Mouse (Mus musculus): ENCODE results near the gene Crtac1. TPM values are rescaled to one million over a fixed set of nuclear protein-coding genes. Genes with fewer than 3 reads are reported as not detected.

The Crtac1 gene
- polyA plus RNA-seq, 1 experiment from 2014 or later = 78.4 TPM

- no peaks in the 10 kb centered on the region for H3K36me3 ChIP-seq (ENCODE audit: control insufficient read depth, insufficient read depth, low read length)
- H3K4me2 ChIP-seq (ENCODE audit: low read depth, low read length) = no peak overlapping the region
- H3K9ac ChIP-seq (replicated peaks; ENCODE audit: low read depth, low read length) = no peak overlapping the region
- H3K9me3 ChIP-seq (ENCODE audit: control insufficient read depth, low read length) = no peaks in the 10 kb centered on the region
- peaks cover 17% of the 10 kb centered on the region for H3K4me1 ChIP-seq (ENCODE audit: control insufficient read depth, insufficient read depth, low read length)
- no peak for ATAC-seq (ENCODE audit: low read depth)
- WGBS = 47% methylated on average over 8 of the region's 8 CpGs
- no peak overlapping the region for H3K27ac ChIP-seq (ENCODE audit: low read depth, low read length)
- no peak overlapping the region for H3K4me3 ChIP-seq (ENCODE audit: low read depth, low read length)
- H3K27me3 ChIP-seq (ENCODE audit: control insufficient read depth, insufficient read depth, low read length) = no peaks in the 10 kb centered on the region
Measured at GRCm38 (mm10) chr19:42379798-42380197, 51.8 kb downstream of the Crtac1 start.

GRCm38 (mm10) chr19:42377206-42377605 is 54.4 kb downstream of the Crtac1 start:
- 82% methylated on average over 3 of the region's 3 CpGs for WGBS
- Histone ChIP-seq H3K9me3 (ENCODE audit: control insufficient read depth, low read length) (no peaks in the 10 kb centered on the region), H3K36me3 (ENCODE audit: control insufficient read depth, insufficient read depth, low read length) (no peaks in the 10 kb centered on the region), H3K27ac (ENCODE audit: low read depth, low read length) (no peak overlapping the region), H3K9ac (replicated peaks; ENCODE audit: low read depth, low read length) (no peak overlapping the region), H3K4me2 (ENCODE audit: low read depth, low read length) (no peak overlapping the region), H3K27me3 (ENCODE audit: control insufficient read depth, insufficient read depth, low read length) (no peaks in the 10 kb centered on the region), H3K4me3 (ENCODE audit: low read depth, low read length) (no peak overlapping the region), H3K4me1 (ENCODE audit: control insufficient read depth, insufficient read depth, low read length) (peaks cover 15% of the 10 kb centered on the region)
- no peak for ATAC-seq (ENCODE audit: low read depth)

- H3K27me3 ChIP-seq (ENCODE audit: control insufficient read depth, insufficient read depth, low read length) = no peaks in the 10 kb centered on the region
- WGBS = 92% methylated on average over 4 of the region's 4 CpGs
- no peak for ATAC-seq (ENCODE audit: low read depth)
Measured at GRCm38 (mm10) chr19:42363551-42363950, 68.0 kb downstream of the Crtac1 start.

GRCm38 (mm10) chr19:42358406-42358805 is 73.2 kb downstream of the Crtac1 start:
- H3K4me3 ChIP-seq (ENCODE audit: low read depth, low read length) = no peak overlapping the region
- no peak for ATAC-seq (ENCODE audit: low read depth)
- H3K9ac ChIP-seq (replicated peaks; ENCODE audit: low read depth, low read length) = no peak overlapping the region
- no peaks in the 10 kb centered on the region for H3K27me3 ChIP-seq (ENCODE audit: control insufficient read depth, insufficient read depth, low read length)
- 51% methylated on average over 7 of the region's 7 CpGs for WGBS
- H3K9me3 ChIP-seq (ENCODE audit: control insufficient read depth, low read length) = no peaks in the 10 kb centered on the region
- H3K4me2 ChIP-seq (ENCODE audit: low read depth, low read length) = no peak overlapping the region
- 0 out of 2 replicates have a peak, but pooled peaks cover 3% of the 10 kb centered on the region for H3K4me1 ChIP-seq (ENCODE audit: control insufficient read depth, insufficient read depth, low read length)
- no peak overlapping the region for H3K27ac ChIP-seq (ENCODE audit: low read depth, low read length)
- H3K36me3 ChIP-seq (ENCODE audit: control insufficient read depth, insufficient read depth, low read length) = no peaks in the 10 kb centered on the region

More at GRCm38 (mm10) chr19:42363551-42363950, 68.0 kb downstream of the Crtac1 start:
- Histone ChIP-seq H3K27ac (ENCODE audit: low read depth, low read length) (no peak overlapping the region), H3K9me3 (ENCODE audit: control insufficient read depth, low read length) (no peaks in the 10 kb centered on the region), H3K4me1 (ENCODE audit: control insufficient read depth, insufficient read depth, low read length) (0 out of 2 replicates have a peak, but pooled peaks cover 5% of the 10 kb centered on the region), H3K36me3 (ENCODE audit: control insufficient read depth, insufficient read depth, low read length) (no peaks in the 10 kb centered on the region), H3K4me2 (ENCODE audit: low read depth, low read length) (no peak overlapping the region), H3K4me3 (ENCODE audit: low read depth, low read length) (no peak overlapping the region), H3K9ac (replicated peaks; ENCODE audit: low read depth, low read length) (no peak overlapping the region)

- H3K27me3 ChIP-seq (ENCODE audit: control insufficient read depth, insufficient read depth, low read length) = no peaks in the 10 kb centered on the region
- no peak overlapping the region for H3K4me2 ChIP-seq (ENCODE audit: low read depth, low read length)
- no peaks in the 10 kb centered on the region for H3K36me3 ChIP-seq (ENCODE audit: control insufficient read depth, insufficient read depth, low read length)
- 0 out of 2 replicates have a peak, but pooled peaks cover 3% of the 10 kb centered on the region for H3K4me1 ChIP-seq (ENCODE audit: control insufficient read depth, insufficient read depth, low read length)
- 76% methylated on average over 5 of the region's 5 CpGs for WGBS
- H3K27ac ChIP-seq (ENCODE audit: low read depth, low read length) = no peak overlapping the region
- no peak overlapping the region for H3K9ac ChIP-seq (replicated peaks; ENCODE audit: low read depth, low read length)
- no peak overlapping the region for H3K4me3 ChIP-seq (ENCODE audit: low read depth, low read length)
- ATAC-seq (ENCODE audit: low read depth) = no peak
- no peaks in the 10 kb centered on the region for H3K9me3 ChIP-seq (ENCODE audit: control insufficient read depth, low read length)
Measured at GRCm38 (mm10) chr19:42356854-42357253, 74.7 kb downstream of the Crtac1 start.

- no peak overlapping the region for H3K4me2 ChIP-seq (ENCODE audit: low read depth, low read length)
- H3K4me1 ChIP-seq (ENCODE audit: control insufficient read depth, insufficient read depth, low read length) = 0 out of 2 replicates have a peak, but pooled peaks cover 3% of the 10 kb centered on the region
- no peak overlapping the region for H3K9ac ChIP-seq (replicated peaks; ENCODE audit: low read depth, low read length)
- H3K36me3 ChIP-seq (ENCODE audit: control insufficient read depth, insufficient read depth, low read length) = no peaks in the 10 kb centered on the region
- WGBS = 92% methylated on average over 16 of the region's 16 CpGs
- H3K27me3 ChIP-seq (ENCODE audit: control insufficient read depth, insufficient read depth, low read length) = no peaks in the 10 kb centered on the region
- no peak overlapping the region for H3K4me3 ChIP-seq (ENCODE audit: low read depth, low read length)
- H3K27ac ChIP-seq (ENCODE audit: low read depth, low read length) = no peak overlapping the region
- H3K9me3 ChIP-seq (ENCODE audit: control insufficient read depth, low read length) = no peaks in the 10 kb centered on the region
- no peak for ATAC-seq (ENCODE audit: low read depth)
Measured at GRCm38 (mm10) chr19:42355476-42355875, 76.1 kb downstream of the Crtac1 start.

GRCm38 (mm10) chr19:42341183-42341582 is 90.4 kb downstream of the Crtac1 start:
- H3K4me2 ChIP-seq (ENCODE audit: low read depth, low read length) = no peak overlapping the region
- no peak overlapping the region for H3K9ac ChIP-seq (replicated peaks; ENCODE audit: low read depth, low read length)
- no peak overlapping the region for H3K27ac ChIP-seq (ENCODE audit: low read depth, low read length)
- H3K9me3 ChIP-seq (ENCODE audit: control insufficient read depth, low read length) = no peaks in the 10 kb centered on the region
- H3K4me1 ChIP-seq (ENCODE audit: control insufficient read depth, insufficient read depth, low read length) = no peaks in the 10 kb centered on the region
- no peak overlapping the region for H3K4me3 ChIP-seq (ENCODE audit: low read depth, low read length)
- 45% methylated on average over 6 of the region's 6 CpGs for WGBS
- H3K36me3 ChIP-seq (ENCODE audit: control insufficient read depth, insufficient read depth, low read length) = no peaks in the 10 kb centered on the region
- no peaks in the 10 kb centered on the region for H3K27me3 ChIP-seq (ENCODE audit: control insufficient read depth, insufficient read depth, low read length)
- ATAC-seq (ENCODE audit: low read depth) = no peak

GRCm38 (mm10) chr19:42332081-42332736 is 99.4 kb downstream of the Crtac1 start:
- H3K9me3 ChIP-seq (ENCODE audit: control insufficient read depth, low read length) = no peaks in the 10 kb centered on the region
- ATAC-seq (ENCODE audit: low read depth) = peak; percentile 62; the same call in 1 of the 2 replicates
- H3K27me3 ChIP-seq (ENCODE audit: control insufficient read depth, insufficient read depth, low read length) = no peaks in the 10 kb centered on the region
- H3K4me2 ChIP-seq (ENCODE audit: low read depth, low read length) = no peak overlapping the region
- H3K27ac ChIP-seq (ENCODE audit: low read depth, low read length) = no peak overlapping the region
- no peak overlapping the region for H3K9ac ChIP-seq (replicated peaks; ENCODE audit: low read depth, low read length)
- 32% methylated on average over 9 of the region's 9 CpGs for WGBS
- no peaks in the 10 kb centered on the region; the same call in 1 of the 2 replicates for H3K36me3 ChIP-seq (ENCODE audit: control insufficient read depth, insufficient read depth, low read length)
- no peak overlapping the region for H3K4me3 ChIP-seq (ENCODE audit: low read depth, low read length)
- peaks cover 6% of the 10 kb centered on the region; the same call in 1 of the 2 replicates for H3K4me1 ChIP-seq (ENCODE audit: control insufficient read depth, insufficient read depth, low read length)

- Histone ChIP-seq H3K9me3 (ENCODE audit: control insufficient read depth, low read length) (no peaks in the 10 kb centered on the region), H3K4me1 (ENCODE audit: control insufficient read depth, insufficient read depth, low read length) (peaks cover 7% of the 10 kb centered on the region; the same call in 1 of the 2 replicates), H3K27ac (ENCODE audit: low read depth, low read length) (no peak overlapping the region), H3K4me2 (ENCODE audit: low read depth, low read length) (no peak overlapping the region), H3K9ac (replicated peaks; ENCODE audit: low read depth, low read length) (no peak overlapping the region), H3K36me3 (ENCODE audit: control insufficient read depth, insufficient read depth, low read length) (no peaks in the 10 kb centered on the region; the same call in 1 of the 2 replicates), H3K4me3 (ENCODE audit: low read depth, low read length) (no peak overlapping the region), H3K27me3 (ENCODE audit: control insufficient read depth, insufficient read depth, low read length) (no peaks in the 10 kb centered on the region)
- 85% methylated on average over 7 of the region's 7 CpGs for WGBS
- no peak for ATAC-seq (ENCODE audit: low read depth)
Measured at GRCm38 (mm10) chr19:42331446-42331845, 100.1 kb downstream of the Crtac1 start.

Data from neural tube, embryonic 14.5 days (tissue).